11 mouse cellular contexts compared by ENCODE assay signal in genomic region chr1:193285766-193286325, GRCm38 (mm10). TPM values are rescaled to one million over a fixed set of nuclear protein-coding genes. Genes with fewer than 3 reads are reported as not detected.
A peak's percentile ranks its signal among the peaks of the same experiment; 100 is the strongest.
DNase-seq lines count a peak whose midpoint lies in the region; ATAC-seq and TF ChIP-seq lines count a peak whose summit lies in the region.
"Not testable (repeated sequence)": the region's sequence is repeated elsewhere in the genome, so short reads cannot be mapped to it uniquely, and the experiment has no call there.
"Had no signal": no experiment of that assay in that cellular context is flagged by ENCODE, and none has a peak within 500 bp of the region (broad histone marks: within the 10 kb centered on the region; RNA-seq: fewer than 3 reads in every experiment).

No protein-coding gene starts in this region.

- H3K9me3 ChIP-seq in intestine, postnatal 0 days (ENCODE audit: control insufficient read depth): not testable (repeated sequence)

- H3K36me3 ChIP-seq in intestine, postnatal 0 days (ENCODE audit: control insufficient read depth, insufficient read depth); small intestine, adult 2 months (ENCODE audit: control insufficient read depth, insufficient read depth, low read length): not testable (repeated sequence)

- not testable (repeated sequence) for H3K4me3 ChIP-seq in intestine, postnatal 0 days (ENCODE audit: low read depth, low read length); small intestine, adult 2 months (ENCODE audit: low read depth, low read length)

- not testable (repeated sequence) for H3K27ac ChIP-seq in intestine, postnatal 0 days (ENCODE audit: low read depth, low read length)
- H3K27ac ChIP-seq in small intestine, adult 2 months (ENCODE audit: insufficient read depth, low read depth, low read length): 0 out of 2 replicates have a peak overlapping the region, but pooled peaks have one; percentile 52

- peak; percentile 61 for DNase-seq in CD4-positive helper T cell, adult 2 months (ENCODE audit: low read depth, low spot score)
- peak; percentile 28 for DNase-seq in adrenal gland, postnatal 14 days
- peak; percentile 52 for DNase-seq in kidney, postnatal 10 days
- DNase-seq in thymus, postnatal 0 days (ENCODE audit: low spot score): peak; percentile 65
- peak; percentile 44 to 61 for DNase-seq in thymus, postnatal 36 days

- not testable (repeated sequence) for H3K27me3 ChIP-seq in intestine, postnatal 0 days (replicated peaks; ENCODE audit: control insufficient read depth, insufficient read depth, low read length); small intestine, adult 2 months (ENCODE audit: control insufficient read depth, insufficient read depth, low read length)

- H3K4me2 ChIP-seq in intestine, postnatal 0 days (replicated peaks; ENCODE audit: low read depth): not testable (repeated sequence)

- peak; percentile 58 for ATAC-seq in intestine, postnatal 0 days

- H3K4me1 ChIP-seq in intestine, postnatal 0 days (replicated peaks; ENCODE audit: control insufficient read depth, insufficient read depth, low read length): not testable (repeated sequence)
- peaks cover 14% of the 10 kb centered on the region; the same call in 1 of the 2 replicates for H3K4me1 ChIP-seq in small intestine, adult 2 months (ENCODE audit: control insufficient read depth, insufficient read depth, insufficient read length, low read length)

- not testable (repeated sequence) for TF ChIP-seq POLR2A in small intestine, adult 2 months (IDR thresholded peaks at IDR 0.05; ENCODE audit: low read depth, low read length)

- 64% methylated on average over 3 of the region's 3 CpGs for WGBS in intestine, postnatal 0 days
- WGBS in small intestine, adult 2 months: 56% methylated on average over 3 of the region's 3 CpGs

- TF ChIP-seq CTCF in intestine, postnatal 0 days (IDR thresholded peaks at IDR 0.05; ENCODE audit: low read depth); small intestine, adult 2 months (IDR thresholded peaks at IDR 0.05; ENCODE audit: extremely low read depth, insufficient read length, insufficient replicate concordance, low read depth, low read length): not testable (repeated sequence)

- H3K9ac ChIP-seq in intestine, postnatal 0 days (ENCODE audit: low read depth, low read length): not testable (repeated sequence)

RNA-seq across cellular contexts. Expression of gene G0s2, which starts 12.8 kb away (rescaled TPM):
- total RNA-seq in adrenal gland, postnatal 14 days (2021): 163 and 182 TPM in 2 replicates
- polyA plus RNA-seq in intestine, postnatal 0 days (2015; fragmentation: Nextera tagmentation; extraction: Ambion mirVana): 10.1 and 11.7 TPM in 2 replicates
- polyA plus RNA-seq in small intestine, adult 2 months (2012; rRNA removed): 14.2 and 22.5 TPM in 2 replicates
- polyA plus RNA-seq in thymus, postnatal 0 days (2015; fragmentation: Nextera tagmentation; extraction: Ambion mirVana): 19.9 and 21.3 TPM in 2 replicates
- total RNA-seq: CH12.LX had no signal
- polyA plus RNA-seq: Patski had no signal

RNA-seq across cellular contexts. Expression of gene Hsd11b1, which starts 22.0 kb away (rescaled TPM):
- total RNA-seq in adrenal gland, postnatal 14 days (2021): 26.4 and 82.7 TPM in 2 replicates
- 2.7 and 3.2 TPM in 2 replicates for polyA plus RNA-seq in intestine, postnatal 0 days (2015; fragmentation: Nextera tagmentation; extraction: Ambion mirVana)
- 3.1 and 3.3 TPM in 2 replicates for polyA plus RNA-seq in small intestine, adult 2 months (2012; rRNA removed)
- 43.6 and 49.4 TPM in 2 replicates for polyA plus RNA-seq in thymus, postnatal 0 days (2015; fragmentation: Nextera tagmentation; extraction: Ambion mirVana)
- polyA plus RNA-seq: forebrain, embryonic 11.5 days; hindbrain, embryonic 13.5 days had no signal

Comparison
In these comparisons a context has a peak if more than half of its experiments do, and no peak if none do; other contexts are left out.
1. RNA of gene Hsd11b1, which starts 22.0 kb away (polyA plus RNA-seq): 43.6 to 49.4 TPM in thymus, postnatal 0 days; 2.7 to 3.2 TPM in intestine, postnatal 0 days and 3.1 to 3.3 TPM in small intestine, adult 2 months; every median in the first group is over 10 times any median in the second.
2. Peak in every context shown above with its lines, with median percentiles within 50 percentile points of each other: DNase-seq.